Mouse (Mus musculus): Measurements from ENCODE around the gene Hrh2. TPM values are rescaled to one million over a fixed set of nuclear protein-coding genes. Genes with fewer than 3 reads are reported as not detected.

The Hrh2 gene
- polyA plus RNA-seq, 1 experiment from 2014 or later, result 0.06 TPM

DNA sequence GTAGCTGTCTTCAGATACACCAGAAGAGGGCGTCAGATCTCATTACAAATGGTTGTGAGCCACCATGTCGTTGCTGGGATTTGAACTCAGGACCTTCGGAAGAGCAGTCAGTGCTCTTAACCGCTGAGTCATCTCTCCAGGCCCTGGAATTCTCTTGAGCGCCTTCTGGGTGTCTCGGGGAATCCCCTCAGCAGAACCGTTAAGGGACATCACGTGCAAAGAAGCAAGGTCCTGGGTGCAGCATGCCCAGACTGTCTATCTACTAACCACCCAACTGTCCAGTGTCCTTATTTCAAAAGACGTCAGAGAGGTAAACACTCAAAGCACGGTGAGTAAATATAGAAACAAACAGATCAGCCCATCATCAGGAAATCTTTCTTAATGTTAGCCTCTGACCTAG is 27.5 kb upstream of the Hrh2 start:
- H3K9me3 ChIP-seq, result no peaks in the 10 kb centered on the region
- no peak for DNase-seq (ENCODE audit: extremely low spot score, low spot score)
- WGBS, result 89% methylated on average over 10 of the region's 10 CpGs
- no peak overlapping the region for H3K27ac ChIP-seq
- H3K36me3 ChIP-seq (replicated peaks), result no peaks in the 10 kb centered on the region
- H3K4me3 ChIP-seq, result no peak overlapping the region
- H3K27me3 ChIP-seq (ENCODE audit: poor library complexity, severe bottlenecking), result no peaks in the 10 kb centered on the region
- peaks cover 9% of the 10 kb centered on the region for H3K4me1 ChIP-seq

DNA sequence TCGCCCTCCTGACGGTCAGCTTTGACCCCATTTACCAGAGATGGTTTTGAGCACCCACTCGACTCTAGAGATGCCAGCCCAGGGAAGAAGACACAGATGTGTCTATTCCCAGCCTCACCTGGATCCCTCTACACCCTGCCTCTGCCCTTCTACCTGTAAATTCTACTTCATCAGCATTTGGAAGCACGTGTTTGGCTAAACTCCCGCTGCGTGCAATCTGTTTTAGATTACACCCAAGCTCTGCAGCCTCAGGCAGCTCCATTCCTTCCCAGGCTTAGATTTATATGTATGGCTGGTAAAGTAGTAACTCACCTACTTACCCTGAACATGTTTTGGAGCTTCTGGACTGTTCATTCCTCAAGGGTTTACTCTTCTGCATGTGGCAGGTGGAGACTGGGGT is 26.9 kb upstream of the Hrh2 start:
- Histone ChIP-seq H3K4me3 (no peak overlapping the region), H3K4me1 (peaks cover 3% of the 10 kb centered on the region), H3K36me3 (replicated peaks) (no peaks in the 10 kb centered on the region), H3K27me3 (ENCODE audit: poor library complexity, severe bottlenecking) (no peaks in the 10 kb centered on the region), H3K9me3 (no peaks in the 10 kb centered on the region), H3K27ac (no peak overlapping the region)
- DNase-seq (ENCODE audit: extremely low spot score, low spot score), result no peak
- 80% methylated on average over 6 of the region's 6 CpGs for WGBS

DNA sequence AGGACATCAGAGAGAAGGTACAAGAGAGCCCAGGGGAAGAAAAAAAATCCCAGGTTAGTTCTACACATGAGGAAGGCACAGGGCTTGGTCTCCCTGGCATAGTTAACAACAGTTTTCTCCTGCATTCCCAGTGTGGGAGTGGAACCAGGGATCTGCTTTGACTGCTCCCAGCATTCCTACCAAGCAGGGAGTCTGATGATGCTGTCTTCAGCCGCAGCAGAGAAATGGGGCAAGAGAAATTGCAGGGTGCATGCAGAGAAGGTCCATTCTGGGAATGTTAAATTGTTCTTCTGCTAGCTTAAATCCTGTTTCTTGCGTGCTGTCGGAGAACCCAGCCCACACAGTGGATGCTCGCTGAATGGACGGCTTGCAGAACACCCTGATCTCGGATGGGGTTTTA is 26.2 kb upstream of the Hrh2 start:
- no peak for DNase-seq (ENCODE audit: extremely low spot score, low spot score)
- H3K36me3 ChIP-seq (replicated peaks), result no peaks in the 10 kb centered on the region
- H3K9me3 ChIP-seq, result no peaks in the 10 kb centered on the region
- no peaks in the 10 kb centered on the region for H3K4me1 ChIP-seq
- H3K27ac ChIP-seq, result no peak overlapping the region
- H3K27me3 ChIP-seq (ENCODE audit: poor library complexity, severe bottlenecking), result no peaks in the 10 kb centered on the region
- H3K4me3 ChIP-seq, result no peak overlapping the region
- 87% methylated on average over 6 of the region's 6 CpGs for WGBS

DNA sequence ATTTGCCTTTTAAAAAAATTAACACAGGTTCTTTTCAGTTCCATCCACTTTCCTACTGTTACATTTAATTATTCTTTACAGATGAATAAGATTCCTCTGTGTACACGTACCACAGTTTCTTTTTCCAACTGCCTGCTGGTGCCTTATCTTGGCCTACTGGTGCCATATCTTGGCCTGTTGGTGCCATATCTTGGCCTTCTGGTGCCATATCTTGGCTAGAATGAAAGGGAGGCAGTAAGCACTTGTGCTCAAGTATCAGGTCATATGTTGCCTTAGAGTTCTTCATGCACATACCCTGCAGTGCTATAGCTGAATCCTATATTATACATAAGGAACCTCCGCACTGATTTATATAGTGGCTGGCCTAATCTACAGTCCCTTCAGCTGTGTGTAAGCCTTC is 24.9 kb upstream of the Hrh2 start:
- Histone ChIP-seq H3K9me3 (no peaks in the 10 kb centered on the region), H3K4me3 (no peak overlapping the region), H3K27ac (no peak overlapping the region), H3K4me1 (no peaks in the 10 kb centered on the region), H3K36me3 (replicated peaks) (no peaks in the 10 kb centered on the region), H3K27me3 (ENCODE audit: poor library complexity, severe bottlenecking) (no peaks in the 10 kb centered on the region)
- 87% methylated on average over 2 of the region's 2 CpGs for WGBS
- DNase-seq (ENCODE audit: extremely low spot score, low spot score), result no peak

DNA sequence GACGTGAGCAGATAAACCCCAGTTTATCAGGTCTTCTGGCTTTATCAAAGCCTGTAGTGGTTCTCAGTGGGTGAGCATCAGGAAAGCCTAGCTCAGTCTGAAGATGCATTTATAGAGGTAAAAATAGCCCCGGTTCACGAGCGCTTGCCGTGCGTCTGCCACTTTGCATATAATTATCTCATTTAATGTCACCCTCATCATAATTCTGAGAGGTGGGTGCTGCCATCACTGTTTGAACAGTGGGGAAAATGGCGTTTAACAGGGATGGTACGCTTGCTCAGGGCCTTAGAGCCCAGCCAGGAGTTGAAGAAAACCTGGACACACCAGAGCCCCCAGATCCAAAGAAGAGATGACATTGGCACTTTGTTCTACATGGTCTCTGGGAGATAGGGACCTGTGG is 23.3 kb upstream of the Hrh2 start:
- H3K27ac ChIP-seq, result no peak overlapping the region
- no peak overlapping the region for H3K4me3 ChIP-seq
- no peak for DNase-seq (ENCODE audit: extremely low spot score, low spot score)
- no peaks in the 10 kb centered on the region for H3K4me1 ChIP-seq
- no peaks in the 10 kb centered on the region for H3K9me3 ChIP-seq
- no peaks in the 10 kb centered on the region for H3K27me3 ChIP-seq (ENCODE audit: poor library complexity, severe bottlenecking)
- no peaks in the 10 kb centered on the region for H3K36me3 ChIP-seq (replicated peaks)
- 91% methylated on average over 8 of the region's 8 CpGs for WGBS

DNA sequence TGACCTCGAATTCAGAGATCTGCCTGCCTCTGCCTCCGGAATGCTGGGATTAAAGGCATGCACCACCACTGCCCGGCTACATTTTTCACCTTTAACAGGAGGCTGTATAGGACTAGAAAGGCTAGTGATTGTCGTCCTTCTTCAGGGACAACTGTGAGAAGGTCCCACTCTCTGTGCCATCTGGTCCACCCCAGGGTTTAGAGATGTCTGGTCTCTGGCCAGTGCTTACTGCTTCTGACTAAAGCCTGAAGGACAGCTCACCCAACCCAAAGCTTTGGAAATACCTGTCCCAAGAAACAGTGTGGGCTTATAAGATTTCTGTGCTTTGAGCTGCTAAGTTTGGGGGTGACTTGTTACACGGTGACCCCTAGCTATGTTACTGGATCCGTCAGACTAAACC is 21.6 kb upstream of the Hrh2 start:
- Histone ChIP-seq H3K4me3 (no peak overlapping the region), H3K27ac (no peak overlapping the region), H3K27me3 (ENCODE audit: poor library complexity, severe bottlenecking) (no peaks in the 10 kb centered on the region), H3K9me3 (peaks cover 13% of the 10 kb centered on the region), H3K4me1 (no peaks in the 10 kb centered on the region), H3K36me3 (replicated peaks) (no peaks in the 10 kb centered on the region)
- 87% methylated on average over 6 of the region's 6 CpGs for WGBS
- no peak for DNase-seq (ENCODE audit: extremely low spot score, low spot score)

DNA sequence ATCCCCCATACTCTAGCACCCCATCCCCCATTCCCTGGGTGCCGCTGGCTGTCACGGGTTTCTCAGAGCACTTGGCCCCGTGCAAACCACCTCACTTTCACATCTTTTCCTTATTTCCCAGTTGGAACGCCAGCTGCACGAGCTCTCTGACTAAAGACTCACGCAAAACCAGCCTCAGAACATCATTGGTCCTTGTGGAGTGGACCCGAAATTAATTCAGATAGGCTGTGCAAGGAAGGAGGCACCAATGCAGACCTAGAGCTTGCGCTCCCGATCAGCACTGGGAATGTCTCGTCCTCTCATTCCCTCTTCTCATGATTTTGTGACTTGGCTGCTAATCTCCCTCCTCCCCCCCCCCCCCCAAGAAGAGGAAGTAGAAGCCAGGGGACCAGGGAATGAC is 20.6 kb upstream of the Hrh2 start:
- Histone ChIP-seq H3K36me3 (replicated peaks) (no peaks in the 10 kb centered on the region), H3K27ac (no peak overlapping the region), H3K9me3 (peaks cover 13% of the 10 kb centered on the region), H3K27me3 (ENCODE audit: poor library complexity, severe bottlenecking) (no peaks in the 10 kb centered on the region), H3K4me1 (no peaks in the 10 kb centered on the region), H3K4me3 (no peak overlapping the region)
- WGBS, result 86% methylated on average over 10 of the region's 10 CpGs
- DNase-seq (ENCODE audit: extremely low spot score, low spot score), result no peak

DNA sequence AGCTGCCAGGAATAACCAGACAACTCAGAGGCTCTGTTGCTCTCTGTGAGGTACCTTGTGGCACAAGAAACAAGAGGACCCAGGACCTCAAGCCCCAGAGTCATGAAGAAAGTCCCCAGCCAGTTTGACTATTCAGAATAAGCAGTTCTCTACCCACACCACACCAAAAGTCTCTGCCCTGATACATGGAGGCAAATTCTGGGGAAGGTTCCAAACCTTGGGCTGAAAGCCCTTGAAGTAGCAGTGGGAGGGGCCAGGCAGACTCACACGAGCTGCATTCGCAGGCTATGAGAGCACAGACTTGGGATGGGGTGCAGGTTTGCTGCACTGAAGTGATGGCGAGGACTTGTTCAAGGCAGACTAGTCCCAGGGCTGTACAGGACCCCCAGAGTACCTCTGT is 20.2 kb upstream of the Hrh2 start:
- Histone ChIP-seq H3K9me3 (peaks cover 13% of the 10 kb centered on the region), H3K4me3 (no peak overlapping the region), H3K4me1 (no peaks in the 10 kb centered on the region), H3K36me3 (replicated peaks) (no peaks in the 10 kb centered on the region), H3K27ac (no peak overlapping the region), H3K27me3 (ENCODE audit: poor library complexity, severe bottlenecking) (no peaks in the 10 kb centered on the region)
- DNase-seq (ENCODE audit: extremely low spot score, low spot score), result no peak
- 64% methylated on average over 3 of the region's 3 CpGs for WGBS

DNA sequence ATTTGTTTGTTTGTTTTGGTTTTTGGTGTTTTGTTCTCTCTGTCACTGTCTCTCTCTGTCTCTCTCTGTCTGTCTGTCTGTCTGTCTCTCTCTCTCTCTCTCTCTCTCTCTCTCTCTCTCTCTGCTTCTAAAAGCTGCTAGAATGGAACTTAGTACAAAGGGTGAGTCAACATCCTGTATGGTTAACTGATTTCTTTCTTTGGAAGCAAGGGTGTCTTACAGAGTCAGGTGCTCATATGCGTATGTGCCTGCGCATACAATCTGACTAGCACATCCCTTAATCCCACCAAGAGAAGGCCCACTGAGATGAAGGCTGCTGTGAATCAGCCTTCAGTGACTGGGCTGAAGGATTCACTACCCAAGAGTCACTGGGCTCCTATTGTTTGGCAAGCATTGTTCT is 18.0 kb upstream of the Hrh2 start:
- DNase-seq (ENCODE audit: extremely low spot score, low spot score), result no peak
- no peak overlapping the region for H3K27ac ChIP-seq
- WGBS, result 94% methylated on average over 2 of the region's 2 CpGs

DNA sequence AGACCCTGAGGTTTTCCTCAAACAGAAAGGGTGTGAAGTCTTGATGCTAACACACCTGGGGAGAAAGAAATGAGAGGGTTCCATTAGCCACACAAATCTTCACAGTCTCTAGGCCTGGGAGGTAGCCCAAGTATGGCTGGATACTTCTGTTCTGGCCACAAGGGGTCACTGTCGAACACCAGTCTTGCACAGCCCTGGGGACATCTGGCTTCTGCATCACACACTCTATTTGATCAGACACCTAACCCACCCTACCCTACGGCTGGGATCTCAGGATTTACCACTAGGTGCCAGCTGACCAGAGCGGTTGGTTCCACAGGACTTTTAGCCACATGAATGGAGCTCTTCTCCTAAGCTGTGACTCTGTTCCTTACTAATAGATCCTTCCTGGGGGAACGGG is 17.2 kb upstream of the Hrh2 start:
- WGBS, result 95% methylated on average over 4 of the region's 4 CpGs
- DNase-seq (ENCODE audit: extremely low spot score, low spot score), result no peak
- Histone ChIP-seq H3K27me3 (ENCODE audit: poor library complexity, severe bottlenecking) (no peaks in the 10 kb centered on the region), H3K36me3 (replicated peaks) (no peaks in the 10 kb centered on the region), H3K4me3 (no peak overlapping the region), H3K9me3 (peaks cover 13% of the 10 kb centered on the region), H3K4me1 (no peaks in the 10 kb centered on the region), H3K27ac (no peak overlapping the region)

More for the DNA sequence above, 18.0 kb upstream of the Hrh2 start:
- no peaks in the 10 kb centered on the region for H3K36me3 ChIP-seq (replicated peaks)
- no peaks in the 10 kb centered on the region for H3K4me1 ChIP-seq
- no peak overlapping the region for H3K4me3 ChIP-seq
- peaks cover 13% of the 10 kb centered on the region for H3K9me3 ChIP-seq
- H3K27me3 ChIP-seq (ENCODE audit: poor library complexity, severe bottlenecking), result no peaks in the 10 kb centered on the region

DNA sequence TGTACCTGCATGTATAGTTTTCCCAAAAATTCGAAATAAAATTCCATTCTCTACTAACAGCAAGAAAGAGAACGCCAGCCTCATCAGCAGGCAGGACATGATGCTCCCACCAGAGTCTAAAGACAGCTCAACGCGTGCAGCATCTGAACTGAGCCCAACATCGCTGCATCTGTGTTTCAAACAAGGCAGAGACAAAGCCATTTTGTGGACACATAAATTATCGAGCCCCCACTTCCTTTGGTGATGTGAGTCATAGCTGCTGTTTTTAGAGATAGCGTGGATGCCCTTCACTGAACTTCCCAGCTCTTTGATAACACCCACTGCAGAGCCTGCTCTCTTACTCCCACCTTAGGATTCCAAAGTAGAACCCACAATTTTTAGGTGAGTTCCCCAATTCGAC is 16.5 kb upstream of the Hrh2 start:
- peaks cover 1% of the 10 kb centered on the region; the same call in 1 of the 2 replicates for H3K4me1 ChIP-seq
- no peak overlapping the region for H3K4me3 ChIP-seq
- no peaks in the 10 kb centered on the region for H3K36me3 ChIP-seq (replicated peaks)
- no peak overlapping the region for H3K27ac ChIP-seq
- H3K9me3 ChIP-seq, result peaks cover 13% of the 10 kb centered on the region
- WGBS, result 84% methylated on average over 8 of the region's 8 CpGs
- H3K27me3 ChIP-seq (ENCODE audit: poor library complexity, severe bottlenecking), result no peaks in the 10 kb centered on the region
- no peak for DNase-seq (ENCODE audit: extremely low spot score, low spot score)

DNA sequence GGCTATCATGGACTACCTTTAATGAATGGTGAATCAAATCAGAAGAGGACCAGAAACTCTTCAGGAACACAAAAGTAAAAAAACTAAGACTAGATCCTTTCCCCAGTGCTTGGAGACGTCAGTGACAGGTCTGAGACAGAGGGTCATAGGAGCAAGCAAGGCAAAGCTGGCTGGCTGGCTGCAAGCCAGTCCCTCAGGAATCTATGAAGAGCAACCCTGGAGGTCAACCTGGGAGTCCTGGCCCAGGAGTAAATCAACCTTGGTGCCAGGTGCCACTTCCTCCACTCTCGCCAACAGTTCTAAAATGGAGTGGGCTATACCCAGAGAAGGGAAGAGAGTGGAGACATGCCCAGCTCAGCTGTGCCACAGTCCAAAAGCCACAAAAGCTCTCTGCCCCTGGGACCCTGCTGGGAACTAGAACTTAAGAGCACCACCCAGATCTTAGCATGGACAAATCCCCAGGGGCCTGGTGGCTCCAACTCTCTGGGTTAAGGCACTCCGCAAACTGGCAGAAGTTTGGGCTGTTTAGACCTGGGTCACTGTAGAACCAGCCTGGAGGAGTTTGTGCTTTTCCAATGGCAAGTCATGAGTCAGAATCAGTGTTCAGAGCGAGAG is 15.4 kb upstream of the Hrh2 start:
- Histone ChIP-seq H3K9me3 (peaks cover 13% of the 10 kb centered on the region), H3K4me1 (peaks cover 6% of the 10 kb centered on the region; the same call in 1 of the 2 replicates), H3K4me3 (no peak overlapping the region), H3K27me3 (ENCODE audit: poor library complexity, severe bottlenecking) (no peaks in the 10 kb centered on the region), H3K36me3 (replicated peaks) (no peaks in the 10 kb centered on the region), H3K27ac (no peak overlapping the region)
- WGBS, result 91% methylated on average over 4 of the region's 4 CpGs
- DNase-seq (ENCODE audit: extremely low spot score, low spot score), result no peak

DNA sequence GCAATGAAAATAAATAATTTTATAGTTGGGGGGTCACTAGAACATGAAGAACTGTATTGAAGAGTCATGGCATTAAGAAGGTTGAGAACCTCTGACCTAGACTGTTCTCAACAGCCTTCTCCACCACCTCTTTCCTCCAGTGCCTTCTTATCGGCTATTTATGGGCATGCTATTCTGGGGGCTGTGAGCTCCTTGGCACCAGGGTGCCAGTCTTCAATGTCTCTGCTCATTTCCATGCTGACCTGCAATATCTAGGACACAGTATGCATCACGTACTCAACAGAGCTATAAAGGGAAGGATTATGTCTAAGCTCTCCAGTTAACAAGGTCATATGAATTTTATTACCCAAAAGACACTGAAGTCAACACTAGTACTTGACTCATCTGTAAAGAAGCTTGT is 14.6 kb upstream of the Hrh2 start:
- 94% methylated on average over 2 of the region's 2 CpGs for WGBS

DNA sequence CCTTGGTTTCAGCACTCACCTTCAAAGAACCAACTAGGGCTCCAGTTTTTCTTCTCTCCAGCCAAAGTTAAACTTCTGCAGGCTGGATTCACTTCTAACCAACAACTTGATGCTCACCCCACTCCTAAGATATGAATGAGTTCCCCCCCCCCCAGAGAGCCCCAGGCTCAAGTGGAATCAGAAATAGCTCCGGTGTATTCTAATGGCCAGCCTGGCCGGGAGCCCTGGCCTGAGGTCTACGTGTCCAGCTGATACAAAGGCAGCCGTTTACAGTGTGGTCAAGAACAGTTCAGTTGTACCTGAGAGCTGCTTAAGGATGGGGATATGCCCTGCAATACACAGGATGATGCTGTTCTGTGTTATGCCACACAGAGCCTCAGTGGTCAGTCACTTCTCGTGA is 13.3 kb upstream of the Hrh2 start:
- no peaks in the 10 kb centered on the region for H3K36me3 ChIP-seq (replicated peaks)
- 90% methylated on average over 5 of the region's 5 CpGs for WGBS

More for the DNA sequence above, 14.6 kb upstream of the Hrh2 start:
- Histone ChIP-seq H3K27ac (no peak overlapping the region), H3K27me3 (ENCODE audit: poor library complexity, severe bottlenecking) (no peaks in the 10 kb centered on the region), H3K4me1 (peaks cover 6% of the 10 kb centered on the region; the same call in 1 of the 2 replicates), H3K9me3 (peaks cover 13% of the 10 kb centered on the region), H3K36me3 (replicated peaks) (no peaks in the 10 kb centered on the region), H3K4me3 (no peak overlapping the region)
- no peak for DNase-seq (ENCODE audit: extremely low spot score, low spot score)

More for the DNA sequence above, 13.3 kb upstream of the Hrh2 start:
- no peak overlapping the region for H3K4me3 ChIP-seq
- H3K9me3 ChIP-seq, result peaks cover 13% of the 10 kb centered on the region
- no peak overlapping the region for H3K27ac ChIP-seq
- peaks cover 6% of the 10 kb centered on the region; the same call in 1 of the 2 replicates for H3K4me1 ChIP-seq
- no peaks in the 10 kb centered on the region for H3K27me3 ChIP-seq (ENCODE audit: poor library complexity, severe bottlenecking)
- no peak for DNase-seq (ENCODE audit: extremely low spot score, low spot score)

Measured in forebrain, embryonic 10.5 days (tissue).